Mouse (Mus musculus): ENCODE measurements around the gene Olfr619.

Olfr619 gene

DNA sequence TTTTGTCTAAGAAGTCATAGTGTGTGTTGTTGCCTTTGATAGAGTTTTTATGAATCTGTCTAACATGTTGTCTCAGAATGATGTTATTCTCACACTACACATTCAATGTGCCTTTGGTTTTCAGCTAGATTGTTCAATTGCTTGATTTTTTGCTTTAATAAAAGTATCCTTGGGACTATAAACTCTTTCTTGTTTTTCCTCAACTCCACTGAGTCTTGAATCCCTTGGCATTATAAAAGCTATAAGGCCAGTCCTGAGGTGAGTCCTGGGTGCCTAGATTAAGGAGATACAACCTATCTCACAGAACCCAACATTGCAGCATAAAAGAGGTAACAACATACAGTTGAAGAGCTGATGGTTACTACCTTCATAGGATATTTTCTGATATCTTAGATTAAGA, at the start of gene Olfr619:
TSS of gene Olfr619 (plus strand) at position 301 of the 400 bp plus-strand sequence.
- no peak for DNase-seq

DNA sequence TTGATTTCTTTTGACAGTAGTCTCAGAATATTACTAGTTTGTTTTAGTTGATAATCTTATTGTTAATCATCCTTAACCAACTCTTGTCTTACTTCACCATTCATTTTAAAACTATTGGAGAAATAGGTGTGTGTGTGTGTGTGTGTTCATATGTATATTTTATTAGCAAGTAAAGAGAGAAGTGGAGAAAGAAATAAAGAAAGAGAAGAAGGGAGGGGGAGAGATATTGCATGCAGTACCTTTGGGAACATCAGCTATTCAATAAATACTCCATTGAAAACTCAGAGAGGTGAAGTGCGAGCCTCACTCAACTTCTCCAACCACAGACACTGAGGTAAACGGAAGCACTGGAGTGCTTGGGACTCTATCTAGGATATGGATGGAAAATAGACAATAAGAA, 44.6 kb upstream of the Olfr619 start, which contains the start of gene Olfr615:
TSS of gene Olfr615 (plus strand) at position 301 of the 400 bp plus-strand sequence.
- no peak for DNase-seq

DNA sequence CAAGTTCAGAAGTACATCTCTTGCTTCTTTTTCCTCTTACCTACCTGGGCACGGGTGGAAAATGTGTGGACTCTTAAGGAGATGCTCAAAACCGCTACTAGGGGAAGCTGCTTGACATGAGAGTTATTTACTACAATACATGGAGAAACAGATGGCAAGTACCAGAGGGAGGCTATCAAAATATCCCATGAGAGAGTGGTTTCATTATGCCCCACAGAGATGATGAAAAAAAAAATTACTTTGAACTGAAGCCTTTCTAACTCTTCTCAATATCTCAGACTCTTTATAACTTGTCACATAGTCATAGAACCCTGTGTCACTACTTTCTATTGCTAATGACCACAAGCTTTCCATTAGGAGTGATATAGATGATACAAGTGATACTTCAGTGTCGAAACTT, 31.3 kb upstream of the Olfr619 start, which contains the start of gene Olfr616:
TSS of gene Olfr616 (minus strand) at position 101 of the 400 bp plus-strand sequence.
- DNase-seq = no peak

DNA sequence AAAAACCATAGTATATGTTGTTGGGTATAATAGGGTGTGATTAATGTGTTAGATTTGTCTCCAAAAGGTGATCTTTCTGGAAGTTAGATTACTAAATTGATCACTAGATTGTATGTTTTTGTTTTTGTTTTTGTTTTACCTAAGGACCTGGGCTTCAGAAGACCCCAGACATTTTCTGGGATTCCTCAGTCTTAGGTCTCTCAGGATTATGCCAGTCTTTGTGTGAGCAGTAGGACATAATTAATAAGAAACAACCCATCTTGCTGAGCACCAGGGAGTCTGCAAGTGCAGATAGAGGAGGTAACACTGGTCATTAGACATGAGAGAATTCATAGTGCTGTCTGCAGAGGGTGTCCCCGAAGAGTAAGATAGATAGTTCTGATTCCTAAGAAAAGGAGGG, 27.6 kb upstream of the Olfr619 start, which contains the start of gene Olfr617:
TSS of gene Olfr617 (plus strand) at position 301 of the 400 bp plus-strand sequence.
- no peak for DNase-seq

DNA sequence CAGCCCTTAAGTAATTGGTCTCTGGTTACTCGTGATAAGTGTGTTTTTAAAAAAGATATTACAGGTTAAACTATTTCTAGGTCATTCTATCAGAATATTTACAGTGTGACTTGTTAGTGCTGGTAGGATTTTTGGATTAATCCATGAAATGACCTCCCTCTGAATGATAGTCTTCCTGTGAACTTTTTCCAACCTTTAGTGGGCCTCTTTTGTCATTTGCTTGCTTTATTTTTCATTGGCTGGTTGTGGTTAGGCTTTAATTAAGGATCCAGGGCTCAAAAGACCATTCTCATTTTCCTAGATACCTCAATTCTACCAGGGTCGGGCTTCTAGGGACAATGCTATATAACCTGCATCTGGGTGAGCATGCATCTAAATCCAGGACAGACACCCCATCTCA, 10.6 kb upstream of the Olfr619 start, which contains the start of gene Olfr618:
TSS of gene Olfr618 (plus strand) at position 301 of the 400 bp plus-strand sequence.
- no peak for DNase-seq

DNA sequence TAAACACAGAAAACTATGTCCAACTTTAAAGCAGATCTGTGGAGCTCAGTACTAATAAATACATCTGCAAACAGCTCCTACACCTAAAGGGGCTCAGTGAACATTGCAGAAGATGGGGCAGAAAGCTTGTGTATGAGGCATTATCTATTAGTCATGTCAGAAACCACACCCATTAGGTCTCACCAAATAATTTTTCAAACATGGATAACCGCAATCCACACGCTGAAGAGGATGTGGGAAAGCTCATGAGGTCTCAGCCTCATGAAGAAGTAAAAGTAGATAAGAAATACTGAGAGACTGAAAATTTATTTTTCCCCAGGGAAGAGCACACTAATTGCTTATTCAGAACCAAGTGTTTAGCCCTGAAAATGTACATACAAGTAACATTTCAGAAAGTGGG, 7.0 kb downstream of the Olfr619 start:
- DNase-seq = no peak

DNA sequence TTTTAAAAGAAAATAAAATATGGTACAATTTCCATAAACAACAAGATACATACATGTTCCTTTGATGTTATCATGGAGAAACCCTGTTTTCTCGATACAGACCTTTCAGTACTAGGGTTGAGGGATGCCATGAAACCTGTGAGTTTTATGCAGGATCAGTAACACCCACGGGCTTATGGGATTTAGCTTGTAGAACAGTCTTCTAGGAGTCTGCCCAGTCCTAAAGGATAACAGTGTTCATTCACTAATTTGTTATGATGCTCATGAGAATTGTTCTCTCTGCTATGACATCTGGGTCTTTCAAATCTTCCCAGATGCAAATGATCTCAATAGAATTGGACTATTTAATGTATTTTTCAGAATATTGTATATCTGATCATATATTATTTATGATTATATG, 12.1 kb downstream of the Olfr619 start, which contains the start of gene Olfr620:
TSS of gene Olfr620 (minus strand) at position 101 of the 400 bp plus-strand sequence.
- no peak for DNase-seq

DNA sequence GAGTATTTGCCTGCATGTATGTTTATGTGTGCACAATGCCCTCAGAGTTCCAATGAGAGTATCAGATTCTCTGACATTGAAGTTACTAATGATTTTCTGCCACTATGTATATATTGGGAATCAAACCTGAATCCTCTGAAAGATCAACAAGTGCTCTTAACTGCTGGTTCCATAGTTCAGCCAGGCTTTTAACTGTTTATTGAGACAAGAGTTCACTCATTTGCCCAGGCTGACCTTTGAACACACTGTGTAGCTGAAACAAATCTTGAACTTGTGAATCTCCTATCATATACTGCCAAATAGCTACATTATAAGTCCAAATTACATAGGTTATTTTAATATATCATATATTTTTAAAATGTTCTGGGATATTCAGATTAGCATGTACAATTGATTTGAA, 36.4 kb downstream of the Olfr619 start:
- no peak for DNase-seq

DNA sequence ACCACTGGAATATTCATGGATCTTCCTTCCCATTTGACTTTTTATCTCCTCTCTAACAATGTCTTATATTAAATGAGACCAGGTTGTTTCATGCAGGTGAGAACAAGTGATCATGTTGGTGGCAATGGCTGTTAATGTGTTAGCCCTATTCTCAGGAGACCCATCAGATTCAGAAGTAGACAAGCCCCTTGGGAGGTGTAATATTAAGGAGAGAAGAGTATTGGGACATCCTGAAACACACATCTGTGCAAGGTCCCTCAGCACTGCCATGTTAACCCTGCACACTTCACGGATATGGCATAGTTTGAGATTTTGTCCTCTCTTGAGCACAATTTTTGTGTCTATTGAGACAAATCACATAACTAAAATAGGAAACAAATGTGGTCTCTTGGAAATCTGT, 42.2 kb downstream of the Olfr619 start, which contains the start of gene Olfr622:
TSS of gene Olfr622 (minus strand) at position 101 of the 400 bp plus-strand sequence.
- no peak for DNase-seq

DNA sequence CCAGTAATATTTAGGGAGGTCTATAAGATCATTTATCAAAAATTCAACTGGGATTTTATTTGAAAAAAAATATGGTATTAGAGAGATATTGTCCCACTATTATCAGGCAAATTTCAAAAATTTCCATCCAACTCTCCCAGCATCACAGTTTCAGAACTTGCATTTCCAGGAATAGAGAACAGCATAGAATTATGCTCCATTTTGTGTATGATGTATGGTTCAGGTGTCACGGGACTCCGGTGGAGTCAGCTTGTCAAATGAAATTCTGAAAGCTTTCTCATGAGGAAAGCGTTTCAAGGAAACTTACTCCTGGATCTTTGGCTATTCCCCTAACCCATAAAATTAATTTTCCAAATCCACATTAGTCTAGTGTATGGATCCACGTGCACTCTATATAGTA, 43.7 kb downstream of the Olfr619 start:
- DNase-seq = no peak

Measured in kidney, adult 9 months (tissue).